In genomic region chr9:107422878-107423277, GRCm38 (mm10) we compare ENCODE assay signal across 16 mouse cellular contexts. TPM values are rescaled to one million over a fixed set of nuclear protein-coding genes. Genes with fewer than 3 reads are reported as not detected.
"Had no signal": no experiment of that assay in that cellular context is flagged by ENCODE, and none has a peak within 500 bp of the region (broad histone marks: within the 10 kb centered on the region; RNA-seq: fewer than 3 reads in every experiment).

No protein-coding gene starts in this region.

- H3K4me2 ChIP-seq: liver, embryonic 12.5 days; lung, embryonic 15.5 days; midbrain, embryonic 11.5 days; neural tube, embryonic 12.5 days had no signal

- DNase-seq: kidney, adult 8-10 months; kidney, postnatal 25 days; lung, postnatal 4 days; retina, postnatal 1 day; right cerebral cortex, postnatal 4 days; spleen, adult 18-20 months; thymus, adult 18-20 months; thymus, postnatal 14 days had no signal

- H3K27me3 ChIP-seq: neural tube, embryonic 12.5 days had no signal

- H3K9ac ChIP-seq: liver, embryonic 12.5 days; lung, embryonic 15.5 days; neural tube, embryonic 12.5 days had no signal

- H3K27ac ChIP-seq: left cerebral cortex, adult 2 months; limb, embryonic 10.5 days; liver, embryonic 12.5 days; lung, embryonic 15.5 days; neural tube, embryonic 12.5 days had no signal

- H3K9me3 ChIP-seq: limb, embryonic 10.5 days; liver, embryonic 12.5 days; lung, embryonic 15.5 days; neural tube, embryonic 12.5 days had no signal

- H3K4me3 ChIP-seq: left cerebral cortex, adult 2 months; limb, embryonic 10.5 days; liver, embryonic 12.5 days; lung, embryonic 15.5 days; myocyte; neural tube, embryonic 12.5 days had no signal

- H3K36me3 ChIP-seq: limb, embryonic 10.5 days; liver, embryonic 12.5 days; lung, embryonic 15.5 days; neural tube, embryonic 12.5 days had no signal

- ATAC-seq: liver, embryonic 12.5 days had no signal

- H3K4me1 ChIP-seq: liver, embryonic 12.5 days had no signal

RNA-seq across cellular contexts. Expression of gene Cacna2d2, which starts 23.5 kb away (rescaled TPM):
- polyA plus RNA-seq: liver, embryonic 16.5 days had no signal
